In the genomic region with DNA sequence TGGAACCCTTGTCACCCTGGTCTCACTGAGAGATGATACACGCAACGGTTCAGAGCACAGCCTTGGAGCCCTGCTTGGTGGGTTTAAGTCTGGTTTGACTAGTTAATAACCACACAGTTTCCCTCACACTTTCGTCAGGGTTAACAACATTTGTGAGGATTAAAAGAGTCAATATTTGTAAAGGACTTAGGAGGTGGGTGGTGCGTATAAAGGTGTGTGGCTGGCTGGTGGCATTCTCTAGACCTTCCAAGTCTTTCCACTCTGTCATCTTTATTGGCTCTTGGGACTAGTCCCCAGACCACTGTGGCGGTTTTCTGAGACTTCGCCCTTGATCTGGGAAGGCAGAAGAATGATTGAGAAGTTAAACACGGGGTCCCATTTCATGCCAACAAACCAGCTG, we compare ENCODE assay signal across 26 mouse cellular contexts. TPM values are rescaled to one million over a fixed set of nuclear protein-coding genes. Genes with fewer than 3 reads are reported as not detected.
DNase-seq lines count a peak whose midpoint lies in the region; ATAC-seq and TF ChIP-seq lines count a peak whose summit lies in the region.
"Had no signal": no experiment of that assay in that cellular context is flagged by ENCODE, and none has a peak within 500 bp of the region (broad histone marks: within the 10 kb centered on the region; RNA-seq: fewer than 3 reads in every experiment).

No protein-coding gene starts in this region.

- intact Hi-C loops in heart, postnatal 36 days (cut with DNase I) = no loop called here

- no peak overlapping the region for H3K4me3 ChIP-seq in hindbrain, embryonic 10.5 days
- H3K4me3 ChIP-seq in hindbrain, embryonic 14.5 days (replicated peaks; ENCODE audit: low read length) = no peak overlapping the region
- H3K4me3 ChIP-seq in lung, embryonic 14.5 days (ENCODE audit: low read depth, low read length) = no peak overlapping the region
- no peak overlapping the region for H3K4me3 ChIP-seq in midbrain, postnatal 0 days (ENCODE audit: low read depth, low read length)
- H3K4me3 ChIP-seq in midbrain, embryonic 11.5 days (ENCODE audit: low read depth, low read length) = no peak overlapping the region
- H3K4me3 ChIP-seq in stomach, embryonic 16.5 days (replicated peaks; ENCODE audit: low read length) = no peak overlapping the region
- H3K4me3 ChIP-seq: embryonic facial prominence, embryonic 13.5 days; forebrain, embryonic 15.5 days; heart, embryonic 10.5 days; limb, embryonic 15.5 days; midbrain, embryonic 10.5 days; neural tube, embryonic 12.5 days had no signal

- H3K9ac ChIP-seq in hindbrain, embryonic 14.5 days = no peak overlapping the region
- H3K9ac ChIP-seq in lung, embryonic 14.5 days = no peak overlapping the region
- no peak overlapping the region for H3K9ac ChIP-seq in midbrain, postnatal 0 days (replicated peaks; ENCODE audit: low read length, poor library complexity, severe bottlenecking)
- no peak overlapping the region for H3K9ac ChIP-seq in midbrain, embryonic 11.5 days (ENCODE audit: low read length)
- H3K9ac ChIP-seq in stomach, embryonic 16.5 days (ENCODE audit: low read length) = no peak overlapping the region
- H3K9ac ChIP-seq: embryonic facial prominence, embryonic 13.5 days; forebrain, embryonic 15.5 days; limb, embryonic 15.5 days; liver, embryonic 14.5 days; neural tube, embryonic 12.5 days had no signal

- TF ChIP-seq CTCF in lung, embryonic 14.5 days (IDR thresholded peaks at IDR 0.05; ENCODE audit: low read depth) = no peak
- no peak for TF ChIP-seq CTCF in midbrain, postnatal 0 days (IDR thresholded peaks at IDR 0.05)

- no peaks in the 10 kb centered on the region for H3K36me3 ChIP-seq in hindbrain, embryonic 10.5 days
- H3K36me3 ChIP-seq in hindbrain, embryonic 14.5 days (replicated peaks; ENCODE audit: control insufficient read depth, insufficient read depth) = no peaks in the 10 kb centered on the region
- H3K36me3 ChIP-seq in lung, embryonic 14.5 days (ENCODE audit: insufficient read depth) = no peaks in the 10 kb centered on the region
- H3K36me3 ChIP-seq in midbrain, postnatal 0 days (ENCODE audit: insufficient read depth, low read length) = no peaks in the 10 kb centered on the region
- H3K36me3 ChIP-seq in midbrain, embryonic 11.5 days (ENCODE audit: control insufficient read depth, insufficient read depth, low read length) = no peaks in the 10 kb centered on the region
- no peaks in the 10 kb centered on the region for H3K36me3 ChIP-seq in stomach, embryonic 16.5 days (ENCODE audit: control insufficient read depth, insufficient read depth, low read length)
- H3K36me3 ChIP-seq: embryonic facial prominence, embryonic 13.5 days; forebrain, embryonic 15.5 days; heart, embryonic 10.5 days; limb, embryonic 15.5 days; midbrain, embryonic 10.5 days; neural tube, embryonic 12.5 days had no signal

- no peaks in the 10 kb centered on the region for H3K9me3 ChIP-seq in hindbrain, embryonic 10.5 days
- no peaks in the 10 kb centered on the region for H3K9me3 ChIP-seq in hindbrain, embryonic 14.5 days (ENCODE audit: control insufficient read depth, low read length)
- no peaks in the 10 kb centered on the region for H3K9me3 ChIP-seq in lung, embryonic 14.5 days (ENCODE audit: low read depth, low read length)
- no peaks in the 10 kb centered on the region for H3K9me3 ChIP-seq in midbrain, postnatal 0 days (ENCODE audit: low read length)
- H3K9me3 ChIP-seq in midbrain, embryonic 11.5 days (ENCODE audit: control insufficient read depth, low read length) = no peaks in the 10 kb centered on the region
- no peaks in the 10 kb centered on the region for H3K9me3 ChIP-seq in stomach, embryonic 16.5 days (replicated peaks; ENCODE audit: control insufficient read depth, low read length)
- H3K9me3 ChIP-seq: embryonic facial prominence, embryonic 13.5 days; forebrain, embryonic 15.5 days; heart, embryonic 10.5 days; limb, embryonic 15.5 days; midbrain, embryonic 10.5 days; neural tube, embryonic 12.5 days had no signal

- peak overlapping the region; percentile 16; the same call in 1 of the 2 replicates for H3K27ac ChIP-seq in hindbrain, embryonic 10.5 days
- no peak overlapping the region for H3K27ac ChIP-seq in hindbrain, embryonic 14.5 days
- H3K27ac ChIP-seq in lung, embryonic 14.5 days (ENCODE audit: low read depth) = peak overlapping the region; percentile 42; the same call in 1 of the 2 replicates
- H3K27ac ChIP-seq in midbrain, postnatal 0 days (ENCODE audit: low read depth, low read length) = 0 out of 2 replicates have a peak overlapping the region, but pooled peaks have one; percentile 52
- H3K27ac ChIP-seq in midbrain, embryonic 11.5 days (ENCODE audit: low read depth, low read length) = no peak overlapping the region
- no peak overlapping the region for H3K27ac ChIP-seq in stomach, embryonic 16.5 days (ENCODE audit: low read length)
- H3K27ac ChIP-seq: embryonic facial prominence, embryonic 13.5 days; forebrain, embryonic 15.5 days; heart, embryonic 10.5 days; limb, embryonic 15.5 days; liver, embryonic 14.5 days; neural tube, embryonic 12.5 days had no signal

- H3K4me1 ChIP-seq in hindbrain, embryonic 10.5 days (replicated peaks) = peaks cover 58% of the 10 kb centered on the region
- peaks cover 7% of the 10 kb centered on the region for H3K4me1 ChIP-seq in hindbrain, embryonic 14.5 days (replicated peaks; ENCODE audit: control insufficient read depth, insufficient read depth, low read length)
- no peaks in the 10 kb centered on the region; the same call in 1 of the 2 replicates for H3K4me1 ChIP-seq in lung, embryonic 14.5 days (ENCODE audit: insufficient read depth)
- H3K4me1 ChIP-seq in midbrain, postnatal 0 days (ENCODE audit: insufficient read depth, low read length) = no peaks in the 10 kb centered on the region
- H3K4me1 ChIP-seq in midbrain, embryonic 11.5 days (ENCODE audit: control insufficient read depth, insufficient read depth, low read length) = peaks cover 18% of the 10 kb centered on the region
- peaks cover 4% of the 10 kb centered on the region for H3K4me1 ChIP-seq in stomach, embryonic 16.5 days (ENCODE audit: control insufficient read depth, insufficient read depth, low read length)

- H3K27me3 ChIP-seq in hindbrain, embryonic 10.5 days (ENCODE audit: insufficient read depth, poor library complexity, severe bottlenecking) = peaks cover 38% of the 10 kb centered on the region
- no peaks in the 10 kb centered on the region for H3K27me3 ChIP-seq in hindbrain, embryonic 14.5 days (ENCODE audit: control insufficient read depth, insufficient read depth, low read length)
- H3K27me3 ChIP-seq in lung, embryonic 14.5 days (ENCODE audit: insufficient read depth, low read length) = peaks cover 23% of the 10 kb centered on the region
- peaks cover 5% of the 10 kb centered on the region; the same call in 1 of the 2 replicates for H3K27me3 ChIP-seq in midbrain, postnatal 0 days (ENCODE audit: insufficient read depth, low read length)
- peaks cover 6% of the 10 kb centered on the region for H3K27me3 ChIP-seq in midbrain, embryonic 11.5 days (ENCODE audit: control insufficient read depth, insufficient read depth, low read length)
- H3K27me3 ChIP-seq in stomach, embryonic 16.5 days (ENCODE audit: control insufficient read depth, insufficient read depth, low read length) = peaks cover 25% of the 10 kb centered on the region
- H3K27me3 ChIP-seq: forebrain, embryonic 15.5 days had no signal

- WGBS in hindbrain, embryonic 10.5 days = 87% methylated on average over 7 of the region's 7 CpGs
- 76% methylated on average over 7 of the region's 7 CpGs for WGBS in hindbrain, embryonic 14.5 days
- WGBS in lung, embryonic 14.5 days = 52% methylated on average over 7 of the region's 7 CpGs
- WGBS in midbrain, postnatal 0 days = 80% methylated on average over 7 of the region's 7 CpGs
- WGBS in midbrain, embryonic 11.5 days = 83% methylated on average over 7 of the region's 7 CpGs
- 51% methylated on average over 7 of the region's 7 CpGs for WGBS in stomach, embryonic 16.5 days

- ATAC-seq in hindbrain, embryonic 14.5 days (ENCODE audit: low FRiP score) = no peak
- ATAC-seq in lung, embryonic 14.5 days (ENCODE audit: insufficient read depth) = peak; percentile 21; the same call in 1 of the 2 replicates
- ATAC-seq in midbrain, postnatal 0 days (ENCODE audit: low FRiP score) = no peak
- no peak for ATAC-seq in midbrain, embryonic 11.5 days (ENCODE audit: low FRiP score)
- ATAC-seq in stomach, embryonic 16.5 days (ENCODE audit: insufficient read depth, low FRiP score) = peak; percentile 45; the same call in 1 of the 2 replicates
- ATAC-seq: forebrain, embryonic 15.5 days; intestine, embryonic 16.5 days had no signal

- no peak for DNase-seq in hindbrain, embryonic 10.5 days (ENCODE audit: low spot score)
- DNase-seq in hindbrain, embryonic 14.5 days (ENCODE audit: low spot score) = no peak
- peak; percentile 29 for DNase-seq in lung, embryonic 14.5 days
- DNase-seq in lung, postnatal 25 days (ENCODE audit: low spot score) = no peak
- no peak for DNase-seq in midbrain, postnatal 0 days (ENCODE audit: low spot score)
- no peak for DNase-seq in midbrain, embryonic 11.5 days (ENCODE audit: low spot score, missing footprints)
- DNase-seq in heart, postnatal 36 days = no peak
- DNase-seq: adrenal gland, postnatal 36 days; cerebellum, postnatal 10 days; kidney, postnatal 36 days; layer of hippocampus, adult 9-11 months; left cerebral cortex, postnatal 4 days; right cerebral cortex, adult 18-20 months had no signal

- H3K4me2 ChIP-seq in hindbrain, embryonic 14.5 days (replicated peaks) = no peak overlapping the region
- 0 out of 2 replicates have a peak overlapping the region, but pooled peaks have one; percentile 8 for H3K4me2 ChIP-seq in lung, embryonic 14.5 days
- no peak overlapping the region for H3K4me2 ChIP-seq in midbrain, postnatal 0 days (ENCODE audit: low read depth, low read length, poor library complexity, severe bottlenecking)
- no peak overlapping the region for H3K4me2 ChIP-seq in midbrain, embryonic 11.5 days
- no peak overlapping the region for H3K4me2 ChIP-seq in stomach, embryonic 16.5 days (ENCODE audit: low read depth, low read length)
- H3K4me2 ChIP-seq: embryonic facial prominence, embryonic 13.5 days; forebrain, embryonic 15.5 days; limb, embryonic 15.5 days; neural tube, embryonic 12.5 days had no signal

RNA-seq across cellular contexts. Expression of a gene that starts 3.8 kb away (rescaled TPM):
- 0.31 and 0.77 TPM in 2 replicates for polyA plus RNA-seq in hindbrain, embryonic 10.5 days (2016; fragmentation: Nextera tagmentation; extraction: Ambion mirVana)
- 2.8 and 3.5 TPM in 2 replicates for polyA plus RNA-seq in hindbrain, embryonic 14.5 days (2014; fragmentation: Nextera tagmentation; extraction: Ambion mirVana)
- 0.18 and 0.24 TPM in 2 replicates for polyA plus RNA-seq in lung, embryonic 14.5 days (2014; fragmentation: Nextera tagmentation; extraction: Ambion mirVana)
- total RNA-seq in midbrain, postnatal 0 days (2014; rRNA removed) = 6.1 and 6.6 TPM in 2 replicates
- polyA plus RNA-seq in midbrain, postnatal 0 days (2015; fragmentation: Nextera tagmentation; extraction: Ambion mirVana) = 3.6 and 3.9 TPM in 2 replicates
- polyA plus RNA-seq in midbrain, embryonic 11.5 days (2014; fragmentation: Nextera tagmentation; extraction: Ambion mirVana) = 0.75 TPM in 2 replicates
- polyA plus RNA-seq in stomach, embryonic 16.5 days (2015; fragmentation: Nextera tagmentation; extraction: Ambion mirVana) = 0.07 and 0.19 TPM in 2 replicates
- total RNA-seq in heart, postnatal 36 days (2021) = under 1 TPM; 0.05 to 0.11 TPM
- total RNA-seq: hematopoietic stem cell, adult 5-6 weeks had no signal

RNA-seq across cellular contexts. Expression of a gene that starts 15.7 kb away (rescaled TPM):
- polyA plus RNA-seq in hindbrain, embryonic 10.5 days (2016; fragmentation: Nextera tagmentation; extraction: Ambion mirVana) = 0.11 and 0.71 TPM in 2 replicates
- polyA plus RNA-seq in hindbrain, embryonic 14.5 days (2014; fragmentation: Nextera tagmentation; extraction: Ambion mirVana) = 1.7 and 2.1 TPM in 2 replicates
- polyA plus RNA-seq in lung, embryonic 14.5 days (2014; fragmentation: Nextera tagmentation; extraction: Ambion mirVana) = 0.04 TPM in 1 of 2 replicates, not detected in the other
- 13.9 and 14.1 TPM in 2 replicates for total RNA-seq in midbrain, postnatal 0 days (2014; rRNA removed)
- polyA plus RNA-seq in midbrain, postnatal 0 days (2015; fragmentation: Nextera tagmentation; extraction: Ambion mirVana) = 5.8 and 6.7 TPM in 2 replicates
- 0.37 and 0.43 TPM in 2 replicates for polyA plus RNA-seq in midbrain, embryonic 11.5 days (2014; fragmentation: Nextera tagmentation; extraction: Ambion mirVana)
- 0.07 TPM in 1 of 2 replicates, not detected in the other for polyA plus RNA-seq in stomach, embryonic 16.5 days (2015; fragmentation: Nextera tagmentation; extraction: Ambion mirVana)
- total RNA-seq in heart, postnatal 36 days (2021) = not detected
- total RNA-seq: gastrocnemius, adult 8-10 months; hematopoietic stem cell, adult 5-6 weeks had no signal
- polyA plus RNA-seq: embryonic facial prominence, embryonic 13.5 days; heart, embryonic 10.5 days; heart, embryonic 16.5 days; intestine, embryonic 16.5 days; kidney, embryonic 14.5 days had no signal

RNA-seq across cellular contexts. Expression of a gene that starts 31.5 kb away (rescaled TPM):
- polyA plus RNA-seq in hindbrain, embryonic 10.5 days (2016; fragmentation: Nextera tagmentation; extraction: Ambion mirVana) = 8.7 and 10.5 TPM in 2 replicates
- polyA plus RNA-seq in hindbrain, embryonic 14.5 days (2014; fragmentation: Nextera tagmentation; extraction: Ambion mirVana) = 5.6 and 5.9 TPM in 2 replicates
- polyA plus RNA-seq in lung, embryonic 14.5 days (2014; fragmentation: Nextera tagmentation; extraction: Ambion mirVana) = 9.0 and 9.9 TPM in 2 replicates
- 11.5 and 16.4 TPM in 2 replicates for total RNA-seq in midbrain, postnatal 0 days (2014; rRNA removed)
- polyA plus RNA-seq in midbrain, postnatal 0 days (2015; fragmentation: Nextera tagmentation; extraction: Ambion mirVana) = 2.2 and 2.6 TPM in 2 replicates
- polyA plus RNA-seq in midbrain, embryonic 11.5 days (2014; fragmentation: Nextera tagmentation; extraction: Ambion mirVana) = 11.0 and 12.2 TPM in 2 replicates
- polyA plus RNA-seq in stomach, embryonic 16.5 days (2015; fragmentation: Nextera tagmentation; extraction: Ambion mirVana) = 6.1 and 6.4 TPM in 2 replicates
- 1 to 10 TPM; 4.4 to 4.8 TPM for total RNA-seq in heart, postnatal 36 days (2021)

RNA-seq across cellular contexts. Expression of a gene that starts 47.0 kb away (rescaled TPM):
- polyA plus RNA-seq in hindbrain, embryonic 10.5 days (2016; fragmentation: Nextera tagmentation; extraction: Ambion mirVana) = 2.1 and 2.3 TPM in 2 replicates
- polyA plus RNA-seq in hindbrain, embryonic 14.5 days (2014; fragmentation: Nextera tagmentation; extraction: Ambion mirVana) = 27.9 and 29.5 TPM in 2 replicates
- 1.3 and 1.4 TPM in 2 replicates for polyA plus RNA-seq in lung, embryonic 14.5 days (2014; fragmentation: Nextera tagmentation; extraction: Ambion mirVana)
- 398 and 409 TPM in 2 replicates for total RNA-seq in midbrain, postnatal 0 days (2014; rRNA removed)
- polyA plus RNA-seq in midbrain, postnatal 0 days (2015; fragmentation: Nextera tagmentation; extraction: Ambion mirVana) = 94.4 and 100 TPM in 2 replicates
- polyA plus RNA-seq in midbrain, embryonic 11.5 days (2014; fragmentation: Nextera tagmentation; extraction: Ambion mirVana) = 1.4 and 1.9 TPM in 2 replicates
- polyA plus RNA-seq in stomach, embryonic 16.5 days (2015; fragmentation: Nextera tagmentation; extraction: Ambion mirVana) = 5.7 and 7.5 TPM in 2 replicates
- 100 to 1,000 TPM; 604 to 624 TPM for total RNA-seq in heart, postnatal 36 days (2021)
- total RNA-seq: hematopoietic stem cell, adult 5-6 weeks had no signal

Comparison
In these comparisons a context has a peak if more than half of its experiments do, and no peak if none do; other contexts are left out.
1. H3K27ac ChIP-seq: peak in hindbrain, embryonic 10.5 days (single experiment), lung, embryonic 14.5 days (single experiment) and midbrain, postnatal 0 days (single experiment); none in hindbrain, embryonic 14.5 days (single experiment), midbrain, embryonic 11.5 days (single experiment) and stomach, embryonic 16.5 days (single experiment).
2. ATAC-seq: peak in lung, embryonic 14.5 days (single experiment) and stomach, embryonic 16.5 days (single experiment); none in hindbrain, embryonic 14.5 days (single experiment), midbrain, postnatal 0 days (single experiment) and midbrain, embryonic 11.5 days (single experiment).